Mouse (Mus musculus) adipose tissue, adult 10 weeks (tissue): ENCODE results near the gene Zpr1. TPM values are rescaled to one million over a fixed set of nuclear protein-coding genes. Genes with fewer than 3 reads are reported as not detected.

ENCODE experiments used
- polyA plus RNA-seq: library from polyadenylated mRNA; stranded (reverse); fragments of 350-450 nt; fragmentation: Illumina TruSeq; extraction: RNeasy Lipid Tissue Mini Kit (QIAGEN cat#74804); gene quantifications from one replicate; pipeline ENCODE4 v1.2.3, GENCODE M21; 2014; ENCODE audit warnings: low read depth, low replicate concordance

Zpr1 gene
- 26.5 TPM for polyA plus RNA-seq

GRCm38 (mm10) chr9:46272677-46273454 lies at the start of gene Zpr1:
Gene Zpr1 (plus strand): TSS chr9:46273064.

GRCm38 (mm10) chr9:46228491-46228890 lies 44.4 kb upstream of the Zpr1 start, which contains the start of gene Apoa1:
Gene Apoa1 (plus strand): TSS chr9:46228580.

GRCm38 (mm10) chr9:46235596-46235648 lies 37.4 kb upstream of the Zpr1 start, which contains the start of gene Apoc3:
Gene Apoc3 (minus strand): TSS chr9:46235636.

GRCm38 (mm10) chr9:46240526-46241153 lies 32.2 kb upstream of the Zpr1 start, which contains the start of gene Apoa4:
Gene Apoa4 (plus strand): TSS chr9:46240696.

GRCm38 (mm10) chr9:46268343-46268873 lies 4.5 kb upstream of the Zpr1 start, which contains the start of gene Apoa5:
Gene Apoa5 (plus strand): TSS chr9:46268633.

GRCm38 (mm10) chr9:46282631-46283436 lies 10.0 kb downstream of the Zpr1 start, which contains the start of gene Bud13:
Gene Bud13 (plus strand): TSS chr9:46283008.

GRCm38 (mm10) chr9:46319886-46320285 lies 47.0 kb downstream of the Zpr1 start, which contains the start of gene 4931429L15Rik:
Gene 4931429L15Rik (minus strand): TSS chr9:46319986.

Other genes with a start within 250 kb of the Zpr1 start
- 1.2 TPM for gene Apoa1, start 44.5 kb upstream of the Zpr1 start, polyA plus RNA-seq
- gene Apoc3, start 37.4 kb upstream of the Zpr1 start, polyA plus RNA-seq = 5.3 TPM
- gene Apoa4, start 32.4 kb upstream of the Zpr1 start, polyA plus RNA-seq = not detected
- gene Apoa5, start 4.4 kb upstream of the Zpr1 start, polyA plus RNA-seq = not detected
- gene Bud13, start 9.9 kb downstream of the Zpr1 start, polyA plus RNA-seq = 6.9 TPM
- gene 4931429L15Rik, start 46.9 kb downstream of the Zpr1 start, polyA plus RNA-seq = 2.1 TPM